Mouse (Mus musculus) Patski (cell line): ENCODE results near the gene Mrgpra3. TPM values are rescaled to one million over a fixed set of nuclear protein-coding genes. Genes with fewer than 3 reads are reported as not detected.

Experiments
- ATAC-seq: fragments of 100-300 bp; one replicate; pipeline ENCODE4 v1.8.0; 2021
- CTCF ChIA-PET: fragments of 350-600 bp; sonication (Branson Sonifier 250); formaldehyde crosslinking; loops from one replicate; lab custom pipeline; 2022; ENCODE audit warnings: inconsistent platforms; lab: Charles Lee
- POLR2A ChIA-PET: fragments of 350-600 bp; sonication (Branson Sonifier 250); formaldehyde crosslinking; loops from one replicate; lab custom pipeline; 2022; ENCODE audit warnings: antibody characterized with exemption, inconsistent platforms; lab: Charles Lee
- DNase-seq: peaks from one replicate; pipeline ENCODE4 v3.0.0-alpha.2; 2011; ENCODE audit warnings: low read depth, low spot score
- H3K27me3 ChIP-seq: fragments of 371-371 bp; one replicate; pipeline ENCODE4 v1.5.1; 2021
- CTCF ChIP-seq: fragments of 100-300 bp; IDR thresholded peaks from one replicate; pipeline ENCODE4 v1.5.1; 2021
- in situ Hi-C: fragments of 300-500 bp; cut with MboI; formaldehyde crosslinking; loops from 3 replicates; pipeline ENCODE4 v1.11.1; 2018; ENCODE audit warnings: low pct_unique_long_range_greater_than_20kb, mixed read lengths
- polyA plus RNA-seq: library from polyadenylated mRNA; unstranded; gene quantifications from one replicate; pipeline ENCODE4 v1.2.3, GENCODE M21; 2021

The Mrgpra3 gene
- polyA plus RNA-seq: not detected

- ATAC-seq (no peak), DNase-seq (no peak)
- in situ Hi-C loops: loop anchor here (10.0 kb wide), 1 partner anchor 56 kb away; no protein-coding TSS in a partner anchor
- H3K27me3 ChIP-seq: no peaks in the 10 kb centered on the region
- ChIA-PET CTCF (no interaction called here), POLR2A (no interaction called here)
- no peak for TF ChIP-seq CTCF
These were observed at the start of gene Mrgpra3 for GRCm38 (mm10) chr7:47601272-47601671. Mrgpra3 (minus strand) TSS chr7:47601372.

Other genes with a start within 250 kb of the Mrgpra3 start
- not detected for gene Mrgpra1, start 247.1 kb downstream of the Mrgpra3 start, polyA plus RNA-seq
- not detected for gene Mrgpra2a, start 149.2 kb downstream of the Mrgpra3 start, polyA plus RNA-seq
- gene Mrgpra2b, start 72.5 kb downstream of the Mrgpra3 start, polyA plus RNA-seq: not detected